Mouse (Mus musculus): ENCODE measurements around the gene Crtc3. TPM values are rescaled to one million over a fixed set of nuclear protein-coding genes. Genes with fewer than 3 reads are reported as not detected.

Crtc3 gene
- polyA plus RNA-seq, 1 experiment: 10.8 TPM

GRCm38 (mm10) chr7:80691131-80691530, 2.5 kb upstream of the Crtc3 start:
- H3K4me3 ChIP-seq (ENCODE audit: insufficient read depth, low read length): no peak overlapping the region
- peaks cover 7% of the 10 kb centered on the region; the same call in 1 of the 2 replicates for H3K4me1 ChIP-seq (ENCODE audit: control insufficient read depth, insufficient read depth, low read length)
- TF ChIP-seq CTCF (IDR thresholded peaks at IDR 0.05; ENCODE audit: extremely low read depth, insufficient read depth, low read length): no peak
- no peak for TF ChIP-seq POLR2A (IDR thresholded peaks at IDR 0.05; ENCODE audit: extremely low read depth, insufficient read depth, low read length)
- no peak overlapping the region for H3K27ac ChIP-seq (ENCODE audit: insufficient read depth, low read length)

GRCm38 (mm10) chr7:80689221-80689591, 529 bp upstream of the Crtc3 start:
- Histone ChIP-seq H3K27ac (ENCODE audit: insufficient read depth, low read length) (peak overlapping the region; percentile 51), H3K4me3 (ENCODE audit: insufficient read depth, low read length) (peak overlapping the region; percentile 48), H3K4me1 (ENCODE audit: control insufficient read depth, insufficient read depth, low read length) (peaks cover 15% of the 10 kb centered on the region)
- TF ChIP-seq POLR2A (IDR thresholded peaks at IDR 0.05; ENCODE audit: extremely low read depth, insufficient read depth, low read length) (no peak), CTCF (IDR thresholded peaks at IDR 0.05; ENCODE audit: extremely low read depth, insufficient read depth, low read length) (no peak)

- H3K27ac ChIP-seq (ENCODE audit: insufficient read depth, low read length): peak overlapping the region; percentile 97; the same call in 1 of the 2 replicates
- peaks cover 15% of the 10 kb centered on the region for H3K4me1 ChIP-seq (ENCODE audit: control insufficient read depth, insufficient read depth, low read length)
- TF ChIP-seq POLR2A (IDR thresholded peaks at IDR 0.05; ENCODE audit: extremely low read depth, insufficient read depth, low read length) (0 out of 2 replicates have a peak, but pooled peaks have one; percentile 21), CTCF (IDR thresholded peaks at IDR 0.05; ENCODE audit: extremely low read depth, insufficient read depth, low read length) (no peak)
- H3K4me3 ChIP-seq (ENCODE audit: insufficient read depth, low read length): peak overlapping the region; percentile 48
Observed at GRCm38 (mm10) chr7:80687721-80688555, 739 bp downstream of the Crtc3 start.

GRCm38 (mm10) chr7:80685639-80686038, 3.0 kb downstream of the Crtc3 start:
- no peak overlapping the region for H3K27ac ChIP-seq (ENCODE audit: insufficient read depth, low read length)
- TF ChIP-seq POLR2A (IDR thresholded peaks at IDR 0.05; ENCODE audit: extremely low read depth, insufficient read depth, low read length) (no peak), CTCF (IDR thresholded peaks at IDR 0.05; ENCODE audit: extremely low read depth, insufficient read depth, low read length) (no peak)
- no peak overlapping the region for H3K4me3 ChIP-seq (ENCODE audit: insufficient read depth, low read length)

GRCm38 (mm10) chr7:80682630-80683029, 6.0 kb downstream of the Crtc3 start:
- Histone ChIP-seq H3K27ac (ENCODE audit: insufficient read depth, low read length) (no peak overlapping the region), H3K4me1 (ENCODE audit: control insufficient read depth, insufficient read depth, low read length) (peaks cover 11% of the 10 kb centered on the region), H3K4me3 (ENCODE audit: insufficient read depth, low read length) (no peak overlapping the region)
- TF ChIP-seq CTCF (IDR thresholded peaks at IDR 0.05; ENCODE audit: extremely low read depth, insufficient read depth, low read length) (no peak), POLR2A (IDR thresholded peaks at IDR 0.05; ENCODE audit: extremely low read depth, insufficient read depth, low read length) (no peak)

More at GRCm38 (mm10) chr7:80685639-80686038, 3.0 kb downstream of the Crtc3 start:
- peaks cover 17% of the 10 kb centered on the region for H3K4me1 ChIP-seq (ENCODE audit: control insufficient read depth, insufficient read depth, low read length)

- Histone ChIP-seq H3K4me1 (ENCODE audit: control insufficient read depth, insufficient read depth, low read length) (peaks cover 7% of the 10 kb centered on the region), H3K27ac (ENCODE audit: insufficient read depth, low read length) (no peak overlapping the region), H3K4me3 (ENCODE audit: insufficient read depth, low read length) (no peak overlapping the region)
- no peak for TF ChIP-seq POLR2A (IDR thresholded peaks at IDR 0.05; ENCODE audit: extremely low read depth, insufficient read depth, low read length)
- TF ChIP-seq CTCF (IDR thresholded peaks at IDR 0.05; ENCODE audit: extremely low read depth, insufficient read depth, low read length): no peak
Observed at GRCm38 (mm10) chr7:80680218-80680847, 8.3 kb downstream of the Crtc3 start.

GRCm38 (mm10) chr7:80672323-80672722, 16.4 kb downstream of the Crtc3 start:
- no peak for TF ChIP-seq POLR2A (IDR thresholded peaks at IDR 0.05; ENCODE audit: extremely low read depth, insufficient read depth, low read length)
- TF ChIP-seq CTCF (IDR thresholded peaks at IDR 0.05; ENCODE audit: extremely low read depth, insufficient read depth, low read length): no peak
- no peaks in the 10 kb centered on the region for H3K4me1 ChIP-seq (ENCODE audit: control insufficient read depth, insufficient read depth, low read length)
- H3K27ac ChIP-seq (ENCODE audit: insufficient read depth, low read length): no peak overlapping the region
- H3K4me3 ChIP-seq (ENCODE audit: insufficient read depth, low read length): no peak overlapping the region

- H3K27ac ChIP-seq (ENCODE audit: insufficient read depth, low read length): no peak overlapping the region
- no peak for TF ChIP-seq POLR2A (IDR thresholded peaks at IDR 0.05; ENCODE audit: extremely low read depth, insufficient read depth, low read length)
- no peak for TF ChIP-seq CTCF (IDR thresholded peaks at IDR 0.05; ENCODE audit: extremely low read depth, insufficient read depth, low read length)
- H3K4me3 ChIP-seq (ENCODE audit: insufficient read depth, low read length): no peak overlapping the region
- H3K4me1 ChIP-seq (ENCODE audit: control insufficient read depth, insufficient read depth, low read length): no peaks in the 10 kb centered on the region
Observed at GRCm38 (mm10) chr7:80670889-80671288, 17.8 kb downstream of the Crtc3 start.

GRCm38 (mm10) chr7:80667190-80667589, 21.5 kb downstream of the Crtc3 start:
- Histone ChIP-seq H3K27ac (ENCODE audit: insufficient read depth, low read length) (no peak overlapping the region), H3K4me1 (ENCODE audit: control insufficient read depth, insufficient read depth, low read length) (no peaks in the 10 kb centered on the region), H3K4me3 (ENCODE audit: insufficient read depth, low read length) (no peak overlapping the region)
- no peak for TF ChIP-seq CTCF (IDR thresholded peaks at IDR 0.05; ENCODE audit: extremely low read depth, insufficient read depth, low read length)
- TF ChIP-seq POLR2A (IDR thresholded peaks at IDR 0.05; ENCODE audit: extremely low read depth, insufficient read depth, low read length): no peak
